Mouse (Mus musculus): ENCODE measurements around the gene Dhx33. TPM values are rescaled to one million over a fixed set of nuclear protein-coding genes. Genes with fewer than 3 reads are reported as not detected.

The Dhx33 gene
- total and polyA plus RNA-seq, 2 experiments from 2014 or later: 8.3 to 22.9 TPM

GRCm38 (mm10) chr11:70982557-70983228 lies 21.5 kb downstream of the Dhx33 start, which contains the start of gene C1qbp:
Gene C1qbp, minus strand, starts transcription at chr11:70983026.
- Histone ChIP-seq H3K36me3 (ENCODE audit: insufficient read depth, low read length) (peaks cover 53% of the 10 kb centered on the region), H3K27ac (peak within 1 kb of the TSS; percentile 76), H3K4me1 (ENCODE audit: insufficient read depth, low read length) (no peaks in the 10 kb centered on the region), H3K4me2 (ENCODE audit: low read depth, low read length) (peak within 1 kb of the TSS; percentile 67), H3K9me3 (ENCODE audit: low read length) (no peaks in the 10 kb centered on the region), H3K27me3 (ENCODE audit: insufficient read depth, low read length) (no peaks in the 10 kb centered on the region), H3K4me3 (ENCODE audit: low read length) (peak within 1 kb of the TSS; percentile 97), H3K9ac (replicated peaks; ENCODE audit: low read length) (peak within 1 kb of the TSS; percentile 85)
- peak; percentile 95 for TF ChIP-seq CTCF (IDR thresholded peaks at IDR 0.05; ENCODE audit: low read depth)
- ATAC-seq (peak; percentile 97), DNase-seq (ENCODE audit: low spot score) (peak; percentile 94)
- 1% methylated on average over 63 of the region's 64 CpGs for WGBS

GRCm38 (mm10) chr11:70982030-70982429 lies 22.2 kb downstream of the Dhx33 start:
- peaks cover 54% of the 10 kb centered on the region for H3K36me3 ChIP-seq (ENCODE audit: insufficient read depth, low read length)
- no peaks in the 10 kb centered on the region for H3K27me3 ChIP-seq (ENCODE audit: insufficient read depth, low read length)
- WGBS: 16% methylated on average over 12 of the region's 12 CpGs
- ATAC-seq (no peak), DNase-seq (ENCODE audit: low spot score) (no peak)
- H3K4me3 ChIP-seq (ENCODE audit: low read length): peak overlapping the region; percentile 97
- H3K9ac ChIP-seq (replicated peaks; ENCODE audit: low read length): peak overlapping the region; percentile 85
- H3K27ac ChIP-seq: no peak overlapping the region
- no peaks in the 10 kb centered on the region for H3K4me1 ChIP-seq (ENCODE audit: insufficient read depth, low read length)
- peak overlapping the region; percentile 67 for H3K4me2 ChIP-seq (ENCODE audit: low read depth, low read length)
- no peak for TF ChIP-seq CTCF (IDR thresholded peaks at IDR 0.05; ENCODE audit: low read depth)
- no peaks in the 10 kb centered on the region for H3K9me3 ChIP-seq (ENCODE audit: low read length)

- no peak overlapping the region for H3K4me2 ChIP-seq (ENCODE audit: low read depth, low read length)
- no peaks in the 10 kb centered on the region for H3K9me3 ChIP-seq (ENCODE audit: low read length)
- H3K4me3 ChIP-seq (ENCODE audit: low read length): no peak overlapping the region
- H3K27me3 ChIP-seq (ENCODE audit: insufficient read depth, low read length): no peaks in the 10 kb centered on the region
- ATAC-seq (no peak), DNase-seq (ENCODE audit: low spot score) (no peak)
- 95% methylated on average over 14 of the region's 14 CpGs for WGBS
- H3K9ac ChIP-seq (replicated peaks; ENCODE audit: low read length): no peak overlapping the region
- no peak for TF ChIP-seq CTCF (IDR thresholded peaks at IDR 0.05; ENCODE audit: low read depth)
- no peak overlapping the region for H3K27ac ChIP-seq
- H3K36me3 ChIP-seq (ENCODE audit: insufficient read depth, low read length): peaks cover 54% of the 10 kb centered on the region
- no peaks in the 10 kb centered on the region for H3K4me1 ChIP-seq (ENCODE audit: insufficient read depth, low read length)
These were observed 23.3 kb downstream of the Dhx33 start for GRCm38 (mm10) chr11:70980751-70981510.

- no peaks in the 10 kb centered on the region for H3K9me3 ChIP-seq (ENCODE audit: low read length)
- H3K4me3 ChIP-seq (ENCODE audit: low read length): no peak overlapping the region
- 79% methylated on average over 6 of the region's 6 CpGs for WGBS
- no peaks in the 10 kb centered on the region for H3K27me3 ChIP-seq (ENCODE audit: insufficient read depth, low read length)
- H3K4me2 ChIP-seq (ENCODE audit: low read depth, low read length): no peak overlapping the region
- no peaks in the 10 kb centered on the region for H3K4me1 ChIP-seq (ENCODE audit: insufficient read depth, low read length)
- DNase-seq (ENCODE audit: low spot score) (no peak), ATAC-seq (no peak)
- TF ChIP-seq CTCF (IDR thresholded peaks at IDR 0.05; ENCODE audit: low read depth): no peak
- no peak overlapping the region for H3K27ac ChIP-seq
- peaks cover 50% of the 10 kb centered on the region for H3K36me3 ChIP-seq (ENCODE audit: insufficient read depth, low read length)
- H3K9ac ChIP-seq (replicated peaks; ENCODE audit: low read length): no peak overlapping the region
These were observed 24.0 kb downstream of the Dhx33 start for GRCm38 (mm10) chr11:70980232-70980631.

DNA sequence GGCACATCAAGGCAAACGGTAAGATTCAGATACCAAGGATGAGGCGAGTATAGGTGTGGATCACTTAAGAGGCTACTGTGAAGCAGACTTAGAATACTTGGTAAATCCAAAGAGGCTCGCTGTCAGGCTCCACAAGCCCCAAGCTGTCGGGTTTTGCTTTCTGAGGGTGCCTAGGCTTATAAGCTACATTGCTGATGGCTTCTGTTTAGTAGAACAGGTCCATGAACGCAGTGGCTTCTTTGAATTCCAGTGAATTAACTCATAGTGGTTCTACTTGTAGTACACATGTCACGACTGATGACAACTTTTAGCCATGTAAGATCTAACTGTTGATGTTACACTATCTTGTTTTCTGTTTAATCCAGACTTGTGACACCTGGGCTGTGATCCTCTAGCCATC lies 26.9 kb downstream of the Dhx33 start:
- no peaks in the 10 kb centered on the region for H3K9me3 ChIP-seq (ENCODE audit: low read length)
- no peak overlapping the region for H3K4me3 ChIP-seq (ENCODE audit: low read length)
- H3K36me3 ChIP-seq (ENCODE audit: insufficient read depth, low read length): peaks cover 65% of the 10 kb centered on the region
- no peak for TF ChIP-seq CTCF (IDR thresholded peaks at IDR 0.05; ENCODE audit: low read depth)
- H3K9ac ChIP-seq (replicated peaks; ENCODE audit: low read length): no peak overlapping the region
- no peak overlapping the region for H3K4me2 ChIP-seq (ENCODE audit: low read depth, low read length)
- no peak overlapping the region for H3K27ac ChIP-seq
- no peaks in the 10 kb centered on the region for H3K4me1 ChIP-seq (ENCODE audit: insufficient read depth, low read length)
- no peaks in the 10 kb centered on the region for H3K27me3 ChIP-seq (ENCODE audit: insufficient read depth, low read length)
- no peak for DNase-seq (ENCODE audit: low spot score)
- WGBS: 90% methylated on average over 6 of the region's 6 CpGs
- no peak for ATAC-seq

GRCm38 (mm10) chr11:70975193-70975592 lies 29.0 kb downstream of the Dhx33 start:
- Histone ChIP-seq H3K4me2 (ENCODE audit: low read depth, low read length) (no peak overlapping the region), H3K9ac (replicated peaks; ENCODE audit: low read length) (no peak overlapping the region), H3K4me1 (ENCODE audit: insufficient read depth, low read length) (no peaks in the 10 kb centered on the region), H3K27me3 (ENCODE audit: insufficient read depth, low read length) (no peaks in the 10 kb centered on the region), H3K36me3 (ENCODE audit: insufficient read depth, low read length) (peaks cover 60% of the 10 kb centered on the region), H3K4me3 (ENCODE audit: low read length) (no peak overlapping the region), H3K27ac (no peak overlapping the region), H3K9me3 (ENCODE audit: low read length) (no peaks in the 10 kb centered on the region)
- 72% methylated on average over 2 of the region's 2 CpGs for WGBS
- ATAC-seq (no peak), DNase-seq (ENCODE audit: low spot score) (no peak)
- TF ChIP-seq CTCF (IDR thresholded peaks at IDR 0.05; ENCODE audit: low read depth): no peak

DNA sequence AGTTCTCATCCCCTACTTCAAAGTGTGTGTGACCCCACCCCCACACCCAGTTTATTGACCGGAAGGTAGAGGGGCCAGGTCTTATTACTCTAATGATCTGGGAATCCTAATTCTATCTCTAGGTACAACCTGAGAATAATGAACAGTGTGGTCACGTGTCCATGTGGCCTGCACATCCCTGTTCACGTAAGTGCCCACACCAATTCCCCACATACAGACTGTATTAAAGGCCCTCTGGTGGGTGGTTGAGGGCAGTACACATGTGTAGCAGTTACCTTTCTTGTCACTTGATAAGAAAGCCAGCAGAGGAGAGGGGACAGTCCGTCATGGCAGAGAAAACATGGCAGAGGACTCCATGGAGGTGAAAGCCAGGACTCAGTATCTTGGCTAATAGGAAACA lies 30.3 kb downstream of the Dhx33 start:
- Histone ChIP-seq H3K4me1 (ENCODE audit: insufficient read depth, low read length) (no peaks in the 10 kb centered on the region), H3K27ac (no peak overlapping the region), H3K9me3 (ENCODE audit: low read length) (no peaks in the 10 kb centered on the region), H3K4me3 (ENCODE audit: low read length) (no peak overlapping the region), H3K27me3 (ENCODE audit: insufficient read depth, low read length) (no peaks in the 10 kb centered on the region), H3K9ac (replicated peaks; ENCODE audit: low read length) (no peak overlapping the region), H3K4me2 (ENCODE audit: low read depth, low read length) (no peak overlapping the region), H3K36me3 (ENCODE audit: insufficient read depth, low read length) (peaks cover 51% of the 10 kb centered on the region)
- ATAC-seq: no peak
- WGBS: 64% methylated on average over 4 of the region's 4 CpGs
- DNase-seq (ENCODE audit: low spot score): peak; percentile 36
- peak; percentile 65 for TF ChIP-seq CTCF (IDR thresholded peaks at IDR 0.05; ENCODE audit: low read depth)
